Mouse (Mus musculus): ENCODE measurements around the gene Cdc42bpa. TPM values are rescaled to one million over a fixed set of nuclear protein-coding genes. Genes with fewer than 3 reads are reported as not detected.

Cdc42bpa gene
- polyA plus RNA-seq, 2 experiments, result 8.1 to 9.1 TPM

GRCm38 (mm10) chr1:180168294-180168693 is 208.0 kb downstream of the Cdc42bpa start:
- 84% methylated on average over 6 of the region's 6 CpGs for WGBS (ENCODE audit: insufficient replicate concordance)
- Histone ChIP-seq H3K4me2 (ENCODE audit: low read depth) (no peak overlapping the region), H3K9ac (replicated peaks) (no peak overlapping the region), H3K4me1 (replicated peaks; ENCODE audit: control insufficient read depth in 2 of 2, insufficient read depth in 2 of 2, low read length in 1 of 2) (no peaks in the 10 kb centered on the region), H3K27me3 (ENCODE audit: control insufficient read depth, insufficient read depth, low read length) (no peaks in the 10 kb centered on the region), H3K27ac (no peak overlapping the region), H3K9me3 (ENCODE audit: control insufficient read depth, low read length) (no peaks in the 10 kb centered on the region), H3K4me3 (ENCODE audit: insufficient read depth in 1 of 2, low read depth in 2 of 2, low read length in 2 of 2) (no peak overlapping the region), H3K36me3 (replicated peaks; ENCODE audit: control insufficient read depth, insufficient read depth, low read depth) (no peaks in the 10 kb centered on the region)
- TF ChIP-seq CTCF (IDR thresholded peaks at IDR 0.05; ENCODE audit: low read depth) (peak; percentile 2; the same call in 1 of the 2 replicates), EP300 (IDR thresholded peaks at IDR 0.05; ENCODE audit: low read depth) (no peak)
- no peak for ATAC-seq (ENCODE audit: insufficient read depth)
- no peak for DNase-seq (ENCODE audit: low read depth in 3 of 3, low spot score in 3 of 3)

DNA sequence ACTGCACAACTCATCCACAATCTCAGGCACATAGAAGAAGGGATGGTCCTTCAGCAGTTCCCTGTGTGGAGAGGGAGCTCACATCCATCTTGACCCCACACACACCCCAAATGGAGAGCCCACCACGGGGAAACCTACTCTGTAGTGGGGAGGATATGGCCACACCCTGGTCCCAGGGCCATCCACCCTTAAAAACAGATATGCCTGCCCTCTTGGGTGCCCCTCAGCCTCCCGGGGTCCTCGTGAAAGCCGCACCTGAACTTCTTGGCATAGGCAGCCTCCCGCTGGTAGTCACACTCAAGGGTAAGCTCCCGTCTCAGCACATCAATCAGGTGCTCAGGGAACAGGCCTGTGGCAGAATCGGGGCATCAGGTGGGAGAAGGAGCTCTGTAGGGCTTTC is 208.9 kb downstream of the Cdc42bpa start:
- no peaks in the 10 kb centered on the region for H3K27me3 ChIP-seq (ENCODE audit: control insufficient read depth, insufficient read depth, low read length)
- H3K9me3 ChIP-seq (ENCODE audit: control insufficient read depth, low read length), result no peaks in the 10 kb centered on the region
- no peaks in the 10 kb centered on the region for H3K4me1 ChIP-seq (replicated peaks; ENCODE audit: control insufficient read depth in 2 of 2, insufficient read depth in 2 of 2, low read length in 1 of 2)
- H3K4me2 ChIP-seq (ENCODE audit: low read depth), result no peak overlapping the region
- no peak overlapping the region for H3K27ac ChIP-seq
- ATAC-seq (ENCODE audit: insufficient read depth) (no peak), DNase-seq (ENCODE audit: low read depth in 3 of 3, low spot score in 3 of 3) (no peak)
- H3K9ac ChIP-seq (replicated peaks), result no peak overlapping the region
- WGBS (ENCODE audit: insufficient replicate concordance), result 72% methylated on average over 7 of the region's 7 CpGs
- H3K4me3 ChIP-seq (ENCODE audit: insufficient read depth in 1 of 2, low read depth in 2 of 2, low read length in 2 of 2), result no peak overlapping the region
- no peak for TF ChIP-seq CTCF (IDR thresholded peaks at IDR 0.05; ENCODE audit: low read depth)
- TF ChIP-seq EP300 (IDR thresholded peaks at IDR 0.05; ENCODE audit: low read depth), result no peak
- H3K36me3 ChIP-seq (replicated peaks; ENCODE audit: control insufficient read depth, insufficient read depth, low read depth), result no peaks in the 10 kb centered on the region

DNA sequence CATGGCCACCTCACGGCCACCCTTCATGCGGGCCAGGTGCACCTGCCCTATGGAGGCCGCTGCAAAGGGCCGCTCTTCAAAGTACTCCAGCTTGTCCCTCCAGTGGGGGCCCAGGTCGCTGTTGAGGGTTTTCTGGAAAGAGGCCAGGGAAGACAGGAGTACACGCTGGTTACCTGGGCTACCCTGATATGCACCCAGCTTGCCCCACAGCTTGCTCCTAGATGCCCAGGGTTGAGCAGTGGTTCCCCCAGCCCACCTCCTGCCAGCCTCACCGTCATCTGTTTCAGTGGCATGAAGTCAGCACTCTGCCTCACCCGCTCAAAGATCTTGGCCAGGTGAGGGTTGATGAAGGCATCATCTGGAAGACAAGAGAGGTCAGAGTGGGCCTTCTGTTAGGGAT is 209.8 kb downstream of the Cdc42bpa start:
- Histone ChIP-seq H3K9me3 (ENCODE audit: control insufficient read depth, low read length) (no peaks in the 10 kb centered on the region), H3K36me3 (replicated peaks; ENCODE audit: control insufficient read depth, insufficient read depth, low read depth) (no peaks in the 10 kb centered on the region), H3K27ac (no peak overlapping the region), H3K4me1 (replicated peaks; ENCODE audit: control insufficient read depth in 2 of 2, insufficient read depth in 2 of 2, low read length in 1 of 2) (no peaks in the 10 kb centered on the region), H3K27me3 (ENCODE audit: control insufficient read depth, insufficient read depth, low read length) (no peaks in the 10 kb centered on the region), H3K4me2 (ENCODE audit: low read depth) (no peak overlapping the region), H3K4me3 (ENCODE audit: insufficient read depth in 1 of 2, low read depth in 2 of 2, low read length in 2 of 2) (no peak overlapping the region), H3K9ac (replicated peaks) (no peak overlapping the region)
- no peak for DNase-seq (ENCODE audit: low read depth in 3 of 3, low spot score in 3 of 3)
- TF ChIP-seq EP300 (IDR thresholded peaks at IDR 0.05; ENCODE audit: low read depth) (no peak), CTCF (IDR thresholded peaks at IDR 0.05; ENCODE audit: low read depth) (no peak)
- WGBS (ENCODE audit: insufficient replicate concordance), result 78% methylated on average over 8 of the region's 8 CpGs
- ATAC-seq (ENCODE audit: insufficient read depth), result no peak

GRCm38 (mm10) chr1:180171883-180172282 is 211.6 kb downstream of the Cdc42bpa start:
- WGBS (ENCODE audit: insufficient replicate concordance), result 36% methylated on average over 2 of the region's 2 CpGs
- no peak for TF ChIP-seq EP300 (IDR thresholded peaks at IDR 0.05; ENCODE audit: low read depth)
- no peak for TF ChIP-seq CTCF (IDR thresholded peaks at IDR 0.05; ENCODE audit: low read depth)

GRCm38 (mm10) chr1:180172600-180172999 is 212.3 kb downstream of the Cdc42bpa start:
- TF ChIP-seq CTCF (IDR thresholded peaks at IDR 0.05; ENCODE audit: low read depth) (no peak), EP300 (IDR thresholded peaks at IDR 0.05; ENCODE audit: low read depth) (no peak)
- Histone ChIP-seq H3K4me1 (replicated peaks; ENCODE audit: control insufficient read depth in 2 of 2, insufficient read depth in 2 of 2, low read length in 1 of 2) (no peaks in the 10 kb centered on the region), H3K4me3 (ENCODE audit: insufficient read depth in 1 of 2, low read depth in 2 of 2, low read length in 2 of 2) (no peak overlapping the region), H3K4me2 (ENCODE audit: low read depth) (no peak overlapping the region), H3K36me3 (replicated peaks; ENCODE audit: control insufficient read depth, insufficient read depth, low read depth) (no peaks in the 10 kb centered on the region), H3K27ac (no peak overlapping the region), H3K9me3 (ENCODE audit: control insufficient read depth, low read length) (no peaks in the 10 kb centered on the region), H3K9ac (replicated peaks) (no peak overlapping the region), H3K27me3 (ENCODE audit: control insufficient read depth, insufficient read depth, low read length) (no peaks in the 10 kb centered on the region)
- ATAC-seq (ENCODE audit: insufficient read depth) (no peak), DNase-seq (ENCODE audit: low read depth in 3 of 3, low spot score in 3 of 3) (no peak)
- 74% methylated on average over 4 of the region's 4 CpGs for WGBS (ENCODE audit: insufficient replicate concordance)

More at GRCm38 (mm10) chr1:180171883-180172282, 211.6 kb downstream of the Cdc42bpa start:
- H3K27me3 ChIP-seq (ENCODE audit: control insufficient read depth, insufficient read depth, low read length), result no peaks in the 10 kb centered on the region
- H3K4me1 ChIP-seq (replicated peaks; ENCODE audit: control insufficient read depth in 2 of 2, insufficient read depth in 2 of 2, low read length in 1 of 2), result no peaks in the 10 kb centered on the region
- H3K36me3 ChIP-seq (replicated peaks; ENCODE audit: control insufficient read depth, insufficient read depth, low read depth), result no peaks in the 10 kb centered on the region
- no peak overlapping the region for H3K4me3 ChIP-seq (ENCODE audit: insufficient read depth in 1 of 2, low read depth in 2 of 2, low read length in 2 of 2)
- no peak overlapping the region for H3K4me2 ChIP-seq (ENCODE audit: low read depth)
- DNase-seq (ENCODE audit: low read depth in 3 of 3, low spot score in 3 of 3) (no peak), ATAC-seq (ENCODE audit: insufficient read depth) (no peak)
- H3K27ac ChIP-seq, result no peak overlapping the region
- H3K9ac ChIP-seq (replicated peaks), result no peak overlapping the region
- no peaks in the 10 kb centered on the region for H3K9me3 ChIP-seq (ENCODE audit: control insufficient read depth, low read length)
